ENCODE assay signal across 8 mouse cellular contexts in genomic region chr8:123212321-123213117, GRCm38 (mm10). TPM values are rescaled to one million over a fixed set of nuclear protein-coding genes. Genes with fewer than 3 reads are reported as not detected.
DNase-seq lines count a peak whose midpoint lies in the region; ATAC-seq and TF ChIP-seq lines count a peak whose summit lies in the region.

Gene Chmp1a (minus strand): TSS chr8:123212763.
Gene Spata33 (plus strand): TSS chr8:123212832.

- H3K27ac ChIP-seq in forebrain, embryonic 10.5 days = peak within 1 kb of the TSS; percentile 87
- peak within 1 kb of the TSS; percentile 66 for H3K27ac ChIP-seq in heart, embryonic 15.5 days
- H3K27ac ChIP-seq in liver, embryonic 16.5 days (ENCODE audit: low read length) = peak within 1 kb of the TSS; percentile 59
- 0 out of 2 replicates have a peak within 1 kb of the TSS, but pooled peaks have one; percentile 6 for H3K27ac ChIP-seq in neural tube, embryonic 12.5 days
- H3K27ac ChIP-seq in stomach, postnatal 0 days (replicated peaks) = peak within 1 kb of the TSS; percentile 81

- H3K4me1 ChIP-seq in E14TG2a.4 (replicated peaks; ENCODE audit: low read depth, low read length) = peaks cover 30% of the 10 kb centered on the region
- peaks cover 28% of the 10 kb centered on the region for H3K4me1 ChIP-seq in forebrain, embryonic 10.5 days
- peaks cover 17% of the 10 kb centered on the region for H3K4me1 ChIP-seq in heart, embryonic 15.5 days (replicated peaks)
- H3K4me1 ChIP-seq in liver, embryonic 16.5 days (ENCODE audit: control insufficient read depth, low read depth, low read length) = peaks cover 20% of the 10 kb centered on the region
- peaks cover 19% of the 10 kb centered on the region for H3K4me1 ChIP-seq in neural tube, embryonic 12.5 days
- H3K4me1 ChIP-seq in stomach, postnatal 0 days (replicated peaks; ENCODE audit: control insufficient read depth, insufficient read depth) = peaks cover 8% of the 10 kb centered on the region; the same call in 1 of the 2 replicates

- peaks cover 37% of the 10 kb centered on the region for H3K36me3 ChIP-seq in E14TG2a.4 (ENCODE audit: insufficient read depth, low read length)
- peaks cover 35% of the 10 kb centered on the region for H3K36me3 ChIP-seq in forebrain, embryonic 10.5 days (replicated peaks)
- H3K36me3 ChIP-seq in heart, embryonic 15.5 days = peaks cover 25% of the 10 kb centered on the region
- H3K36me3 ChIP-seq in liver, embryonic 16.5 days (ENCODE audit: control insufficient read depth, insufficient read depth) = peaks cover 17% of the 10 kb centered on the region
- H3K36me3 ChIP-seq in neural tube, embryonic 12.5 days = peaks cover 32% of the 10 kb centered on the region
- H3K36me3 ChIP-seq in stomach, postnatal 0 days (ENCODE audit: control insufficient read depth, insufficient read depth, low read length) = peaks cover 6% of the 10 kb centered on the region

- H3K9ac ChIP-seq in heart, embryonic 15.5 days = peak within 1 kb of the TSS; percentile 98
- peak within 1 kb of the TSS; percentile 87 for H3K9ac ChIP-seq in liver, embryonic 16.5 days (ENCODE audit: low read depth, low read length)
- H3K9ac ChIP-seq in neural tube, embryonic 12.5 days = peak within 1 kb of the TSS; percentile 97
- H3K9ac ChIP-seq in stomach, postnatal 0 days (ENCODE audit: low read length) = peak within 1 kb of the TSS; percentile 92

- WGBS in forebrain, embryonic 10.5 days = 1% methylated on average over 76 of the region's 76 CpGs
- 1% methylated on average over 73 of the region's 76 CpGs for WGBS in heart, embryonic 15.5 days
- WGBS in liver, embryonic 16.5 days (ENCODE audit: insufficient replicate concordance) = under 1% methylated on average over 76 of the region's 76 CpGs
- WGBS in neural tube, embryonic 12.5 days = 1% methylated on average over 76 of the region's 76 CpGs
- under 1% methylated on average over 76 of the region's 76 CpGs for WGBS in stomach, postnatal 0 days

- no peaks in the 10 kb centered on the region for H3K9me3 ChIP-seq in E14TG2a.4 (ENCODE audit: low read length)
- H3K9me3 ChIP-seq in forebrain, embryonic 10.5 days = no peaks in the 10 kb centered on the region
- no peaks in the 10 kb centered on the region for H3K9me3 ChIP-seq in heart, embryonic 15.5 days (replicated peaks)
- H3K9me3 ChIP-seq in liver, embryonic 16.5 days (replicated peaks; ENCODE audit: control insufficient read depth, low read length) = no peaks in the 10 kb centered on the region
- H3K9me3 ChIP-seq in neural tube, embryonic 12.5 days = no peaks in the 10 kb centered on the region
- H3K9me3 ChIP-seq in stomach, postnatal 0 days (ENCODE audit: control insufficient read depth, low read length) = no peaks in the 10 kb centered on the region

- H3K27me3 ChIP-seq in E14TG2a.4 (ENCODE audit: insufficient read depth, low read length) = peaks cover 13% of the 10 kb centered on the region
- H3K27me3 ChIP-seq in forebrain, embryonic 10.5 days (ENCODE audit: poor library complexity, severe bottlenecking) = no peaks in the 10 kb centered on the region
- H3K27me3 ChIP-seq in heart, embryonic 15.5 days = no peaks in the 10 kb centered on the region
- H3K27me3 ChIP-seq in liver, embryonic 16.5 days (ENCODE audit: control insufficient read depth, insufficient read depth, low read depth, low read length) = peaks cover 5% of the 10 kb centered on the region; the same call in 1 of the 2 replicates
- no peaks in the 10 kb centered on the region for H3K27me3 ChIP-seq in neural tube, embryonic 12.5 days (replicated peaks)
- H3K27me3 ChIP-seq in stomach, postnatal 0 days (ENCODE audit: control insufficient read depth, insufficient read depth, low read length) = no peaks in the 10 kb centered on the region

- peak within 1 kb of the TSS; percentile 91 for H3K4me2 ChIP-seq in heart, embryonic 15.5 days
- H3K4me2 ChIP-seq in liver, embryonic 16.5 days (ENCODE audit: low read depth, low read length) = peak within 1 kb of the TSS; percentile 98
- H3K4me2 ChIP-seq in neural tube, embryonic 12.5 days (replicated peaks) = peak within 1 kb of the TSS; percentile 98
- H3K4me2 ChIP-seq in stomach, postnatal 0 days (replicated peaks; ENCODE audit: low read depth) = peak within 1 kb of the TSS; percentile 88

- peak; percentile 83 for DNase-seq in c-Kit-positive CD71-negative TER-119-negative erythroid progenitor cells, embryonic 14.5 days (ENCODE audit: low read depth)
- DNase-seq in forebrain, embryonic 10.5 days (ENCODE audit: extremely low spot score, low spot score) = peak; percentile 99
- DNase-seq in kidney, postnatal 14 days = peak; percentile 98
- DNase-seq in stomach, postnatal 0 days (ENCODE audit: low spot score) = peak; percentile 98

- TF ChIP-seq CTCF in E14TG2a.4 (conservative IDR thresholded peaks at IDR 0.05; ENCODE audit: low read length) = no peak
- TF ChIP-seq CTCF in stomach, postnatal 0 days (IDR thresholded peaks at IDR 0.05; ENCODE audit: low read depth) = peak; percentile 73

- peak; percentile 96 for TF ChIP-seq EP300 in stomach, postnatal 0 days (optimal IDR thresholded peaks at IDR 0.05)

- H3K4me3 ChIP-seq in E14TG2a.4 (replicated peaks; ENCODE audit: low read length) = peak within 1 kb of the TSS; percentile 99
- H3K4me3 ChIP-seq in forebrain, embryonic 10.5 days = peak within 1 kb of the TSS; percentile 97
- peak within 1 kb of the TSS; percentile 96 for H3K4me3 ChIP-seq in heart, embryonic 15.5 days
- peak within 1 kb of the TSS; percentile 77 for H3K4me3 ChIP-seq in liver, embryonic 16.5 days (ENCODE audit: low read depth, low read length)
- H3K4me3 ChIP-seq in neural tube, embryonic 12.5 days = peak within 1 kb of the TSS; percentile 95
- peak within 1 kb of the TSS; percentile 81 for H3K4me3 ChIP-seq in stomach, postnatal 0 days (ENCODE audit: low read depth, low read length)

- ATAC-seq in heart, embryonic 15.5 days (replicated peaks; ENCODE audit: insufficient number of reproducible peaks, insufficient read depth, low FRiP score, low read depth) = peak; percentile 93
- peak; percentile 93 for ATAC-seq in liver, embryonic 16.5 days (ENCODE audit: low read depth)
- peak; percentile 94 for ATAC-seq in neural tube, embryonic 12.5 days (ENCODE audit: low FRiP score, low read depth)
- ATAC-seq in stomach, postnatal 0 days (ENCODE audit: low FRiP score, low TSS enrichment) = peak; percentile 93

RNA-seq across cellular contexts. Expression of gene Chmp1a, which starts in this region (rescaled TPM):
- 137 and 144 TPM in 2 replicates for polyA plus RNA-seq in forebrain, embryonic 10.5 days (2016; fragmentation: Nextera tagmentation; extraction: Ambion mirVana)
- polyA plus RNA-seq in heart, embryonic 15.5 days (2015; fragmentation: Nextera tagmentation; extraction: Ambion mirVana) = 89.2 and 106 TPM in 2 replicates
- polyA plus RNA-seq in liver, embryonic 16.5 days (2015; fragmentation: Nextera tagmentation; extraction: Ambion mirVana) = 55.9 and 59.6 TPM in 2 replicates
- 145 and 148 TPM in 2 replicates for polyA plus RNA-seq in neural tube, embryonic 12.5 days (2016; fragmentation: Nextera tagmentation; extraction: Ambion mirVana)
- 153 and 157 TPM in 2 replicates for polyA plus RNA-seq in stomach, postnatal 0 days (2015; fragmentation: Nextera tagmentation; extraction: Ambion mirVana)

RNA-seq across cellular contexts. Expression of gene Spata33, which starts in this region (rescaled TPM):
- polyA plus RNA-seq in forebrain, embryonic 10.5 days (2016; fragmentation: Nextera tagmentation; extraction: Ambion mirVana) = 5.2 and 5.8 TPM in 2 replicates
- polyA plus RNA-seq in heart, embryonic 15.5 days (2015; fragmentation: Nextera tagmentation; extraction: Ambion mirVana) = 3.6 and 4.4 TPM in 2 replicates
- polyA plus RNA-seq in liver, embryonic 16.5 days (2015; fragmentation: Nextera tagmentation; extraction: Ambion mirVana) = 0.14 and 0.21 TPM in 2 replicates
- 7.0 and 8.5 TPM in 2 replicates for polyA plus RNA-seq in neural tube, embryonic 12.5 days (2016; fragmentation: Nextera tagmentation; extraction: Ambion mirVana)
- polyA plus RNA-seq in stomach, postnatal 0 days (2015; fragmentation: Nextera tagmentation; extraction: Ambion mirVana) = 0.91 and 0.94 TPM in 2 replicates

Comparison
In these comparisons a context has a peak if more than half of its experiments do, and no peak if none do; other contexts are left out.
1. Peak in every context shown above with its lines: DNase-seq, ATAC-seq, H3K4me3 ChIP-seq and H3K27ac ChIP-seq.
2. H3K27ac ChIP-seq: peak in every context shown above with its lines; median percentile 87 in forebrain, embryonic 10.5 days; 81 in stomach, postnatal 0 days; 66 in heart, embryonic 15.5 days; 59 in liver, embryonic 16.5 days; 6 in neural tube, embryonic 12.5 days.